Mouse (Mus musculus) megakaryocyte, embryonic 14.5 days (primary cell): Measurements from ENCODE around the gene Ankrd53.

ENCODE experiments used
- FLI1 ChIP-seq: IDR thresholded peaks from 2 replicates; pipeline ENCODE4 v1.6.1; 2012; ENCODE audit warnings: low read length, inconsistent platforms, mixed read lengths
- GATA1 ChIP-seq: IDR thresholded peaks from 3 replicates; pipeline ENCODE4 v1.6.1; 2012; ENCODE audit warnings: mixed read lengths, low read length, inconsistent platforms, borderline replicate concordance

GRCm38 (mm10) chr6:83786426-83786825 lies 24.0 kb downstream of the Ankrd53 start:
- TF ChIP-seq GATA1 (no peak), FLI1 (no peak)
